Mouse (Mus musculus): ENCODE data around the gene Sh2d2a. TPM values are rescaled to one million over a fixed set of nuclear protein-coding genes. Genes with fewer than 3 reads are reported as not detected.
A peak's percentile ranks its signal among the peaks of the same experiment; 100 is the strongest.
"Not testable (repeated sequence)": the region's sequence is repeated elsewhere in the genome, so short reads cannot be mapped to it uniquely, and the experiment has no call there.

The Sh2d2a gene
- polyA plus RNA-seq (2015; fragmentation: Nextera tagmentation; extraction: Ambion mirVana): not detected in 2 replicates

GRCm38 (mm10) chr3:87846650-87847110, at the start of gene Sh2d2a:
Gene Sh2d2a (plus strand): TSS chr3:87846755.
- ATAC-seq: no peak

GRCm38 (mm10) chr3:87801681-87802080, 44.9 kb upstream of the Sh2d2a start:
- Histone ChIP-seq H3K9ac (replicated peaks) (no peak overlapping the region), H3K9me3 (no peaks in the 10 kb centered on the region), H3K4me1 (replicated peaks) (peaks cover 22% of the 10 kb centered on the region), H3K27ac (no peak overlapping the region), H3K36me3 (no peaks in the 10 kb centered on the region), H3K4me2 (replicated peaks) (no peak overlapping the region), H3K27me3 (peaks cover 96% of the 10 kb centered on the region), H3K4me3 (replicated peaks) (no peak overlapping the region)
- WGBS: 57% methylated on average over 5 of the region's 5 CpGs
- no peak for ATAC-seq

More at GRCm38 (mm10) chr3:87846650-87847110, at the start of gene Sh2d2a:
- H3K27me3 ChIP-seq: no peaks in the 10 kb centered on the region
- H3K9me3 ChIP-seq: no peaks in the 10 kb centered on the region
- no peaks in the 10 kb centered on the region for H3K36me3 ChIP-seq
- no peak within 1 kb of the TSS for H3K27ac ChIP-seq
- no peak within 1 kb of the TSS for H3K9ac ChIP-seq (replicated peaks)
- no peak within 1 kb of the TSS for H3K4me3 ChIP-seq (replicated peaks)
- H3K4me1 ChIP-seq (replicated peaks): no peaks in the 10 kb centered on the region
- WGBS: 77% methylated on average over 7 of the region's 7 CpGs
- H3K4me2 ChIP-seq (replicated peaks): no peak within 1 kb of the TSS

GRCm38 (mm10) chr3:87804038-87804677, 42.4 kb upstream of the Sh2d2a start:
- Histone ChIP-seq H3K9ac (replicated peaks) (0 out of 2 replicates have a peak overlapping the region, but pooled peaks have one; percentile 3), H3K4me2 (replicated peaks) (peak overlapping the region; percentile 50), H3K36me3 (no peaks in the 10 kb centered on the region), H3K4me1 (replicated peaks) (peaks cover 9% of the 10 kb centered on the region), H3K27ac (no peak overlapping the region), H3K4me3 (replicated peaks) (peak overlapping the region; percentile 26), H3K27me3 (peaks cover 97% of the 10 kb centered on the region), H3K9me3 (no peaks in the 10 kb centered on the region)
- WGBS: 2% methylated on average over 26 of the region's 26 CpGs
- no peak for ATAC-seq

GRCm38 (mm10) chr3:87809322-87809962, 37.1 kb upstream of the Sh2d2a start:
- H3K27me3 ChIP-seq: peaks cover 79% of the 10 kb centered on the region

GRCm38 (mm10) chr3:87811297-87811696, 35.3 kb upstream of the Sh2d2a start:
- Histone ChIP-seq H3K36me3 (no peaks in the 10 kb centered on the region), H3K4me2 (replicated peaks) (no peak overlapping the region), H3K27ac (no peak overlapping the region), H3K9ac (replicated peaks) (no peak overlapping the region), H3K9me3 (no peaks in the 10 kb centered on the region), H3K4me3 (replicated peaks) (no peak overlapping the region), H3K4me1 (replicated peaks) (peaks cover 9% of the 10 kb centered on the region), H3K27me3 (peaks cover 72% of the 10 kb centered on the region)
- ATAC-seq: no peak
- WGBS: 86% methylated on average over 8 of the region's 8 CpGs

More at GRCm38 (mm10) chr3:87809322-87809962, 37.1 kb upstream of the Sh2d2a start:
- Histone ChIP-seq H3K4me1 (replicated peaks) (peaks cover 9% of the 10 kb centered on the region), H3K36me3 (no peaks in the 10 kb centered on the region), H3K9ac (replicated peaks) (no peak overlapping the region; the same call in 1 of the 2 replicates), H3K27ac (no peak overlapping the region), H3K4me2 (replicated peaks) (peak overlapping the region; percentile 41), H3K4me3 (replicated peaks) (peak overlapping the region; percentile 14), H3K9me3 (no peaks in the 10 kb centered on the region)
- peak; percentile 63 for ATAC-seq
- WGBS: 3% methylated on average over 27 of the region's 28 CpGs

GRCm38 (mm10) chr3:87812413-87812812, 34.1 kb upstream of the Sh2d2a start:
- Histone ChIP-seq H3K36me3 (no peaks in the 10 kb centered on the region), H3K4me2 (replicated peaks) (no peak overlapping the region), H3K4me3 (replicated peaks) (no peak overlapping the region), H3K27ac (no peak overlapping the region), H3K27me3 (peaks cover 67% of the 10 kb centered on the region), H3K9me3 (no peaks in the 10 kb centered on the region), H3K9ac (replicated peaks) (no peak overlapping the region), H3K4me1 (replicated peaks) (peaks cover 9% of the 10 kb centered on the region)
- no peak for ATAC-seq
- 79% methylated on average over 4 of the region's 4 CpGs for WGBS

- no peak overlapping the region for H3K9ac ChIP-seq (replicated peaks)
- peaks cover 66% of the 10 kb centered on the region for H3K27me3 ChIP-seq
- H3K36me3 ChIP-seq: no peaks in the 10 kb centered on the region
- H3K27ac ChIP-seq: no peak overlapping the region
- H3K9me3 ChIP-seq: no peaks in the 10 kb centered on the region
- H3K4me3 ChIP-seq (replicated peaks): no peak overlapping the region
- WGBS: 70% methylated on average over 10 of the region's 10 CpGs
- H3K4me1 ChIP-seq (replicated peaks): peaks cover 9% of the 10 kb centered on the region
- no peak for ATAC-seq
- H3K4me2 ChIP-seq (replicated peaks): no peak overlapping the region
These were observed 33.7 kb upstream of the Sh2d2a start for GRCm38 (mm10) chr3:87812873-87813272.

- H3K9me3 ChIP-seq: no peaks in the 10 kb centered on the region
These were observed 30.4 kb upstream of the Sh2d2a start for GRCm38 (mm10) chr3:87816166-87816565.

GRCm38 (mm10) chr3:87816646-87817093, 29.9 kb upstream of the Sh2d2a start:
- Histone ChIP-seq H3K4me3 (replicated peaks) (no peak overlapping the region), H3K9ac (replicated peaks) (no peak overlapping the region), H3K9me3 (no peaks in the 10 kb centered on the region), H3K27me3 (peaks cover 35% of the 10 kb centered on the region), H3K4me2 (replicated peaks) (peak overlapping the region; percentile 14; the same call in 1 of the 2 replicates), H3K4me1 (replicated peaks) (peaks cover 7% of the 10 kb centered on the region; the same call in 1 of the 2 replicates), H3K27ac (no peak overlapping the region), H3K36me3 (no peaks in the 10 kb centered on the region)
- 8% methylated on average over 12 of the region's 12 CpGs for WGBS
- ATAC-seq: peak; percentile 47; the same call in 1 of the 2 replicates

More at GRCm38 (mm10) chr3:87816166-87816565, 30.4 kb upstream of the Sh2d2a start:
- H3K9ac ChIP-seq (replicated peaks): no peak overlapping the region
- no peak overlapping the region for H3K27ac ChIP-seq
- peak; percentile 38; the same call in 1 of the 2 replicates for ATAC-seq
- H3K4me1 ChIP-seq (replicated peaks): peaks cover 7% of the 10 kb centered on the region; the same call in 1 of the 2 replicates
- H3K36me3 ChIP-seq: no peaks in the 10 kb centered on the region
- H3K4me3 ChIP-seq (replicated peaks): no peak overlapping the region
- WGBS: 61% methylated on average over 6 of the region's 6 CpGs
- peaks cover 40% of the 10 kb centered on the region for H3K27me3 ChIP-seq
- no peak overlapping the region for H3K4me2 ChIP-seq (replicated peaks)

GRCm38 (mm10) chr3:87818226-87818625, 28.3 kb upstream of the Sh2d2a start:
- peaks cover 27% of the 10 kb centered on the region for H3K27me3 ChIP-seq
- peaks cover 7% of the 10 kb centered on the region; the same call in 1 of the 2 replicates for H3K4me1 ChIP-seq (replicated peaks)
- 56% methylated on average over 12 of the region's 12 CpGs for WGBS
- no peak overlapping the region for H3K9ac ChIP-seq (replicated peaks)
- ATAC-seq: peak; percentile 46; the same call in 1 of the 2 replicates
- H3K27ac ChIP-seq: no peak overlapping the region
- no peak overlapping the region for H3K4me2 ChIP-seq (replicated peaks)
- no peaks in the 10 kb centered on the region for H3K36me3 ChIP-seq
- no peak overlapping the region for H3K4me3 ChIP-seq (replicated peaks)
- H3K9me3 ChIP-seq: no peaks in the 10 kb centered on the region

- H3K4me3 ChIP-seq (replicated peaks); H3K36me3 ChIP-seq; H3K9ac ChIP-seq (replicated peaks); H3K9me3 ChIP-seq; H3K4me1 ChIP-seq (replicated peaks); H3K27me3 ChIP-seq; ATAC-seq; H3K27ac ChIP-seq; H3K4me2 ChIP-seq (replicated peaks): not testable (repeated sequence)
- 92% methylated on average over 1 of the region's 1 CpGs for WGBS
These were observed 22.3 kb upstream of the Sh2d2a start, which contains the start of gene Pear1 for GRCm38 (mm10) chr3:87824206-87824605. Gene Pear1 (minus strand): TSS chr3:87824306.

- Histone ChIP-seq H3K9me3 (no peaks in the 10 kb centered on the region), H3K27ac (no peak overlapping the region), H3K36me3 (no peaks in the 10 kb centered on the region), H3K4me2 (replicated peaks) (no peak overlapping the region), H3K4me1 (replicated peaks) (no peaks in the 10 kb centered on the region), H3K4me3 (replicated peaks) (no peak overlapping the region), H3K9ac (replicated peaks) (no peak overlapping the region), H3K27me3 (no peaks in the 10 kb centered on the region)
- 62% methylated on average over 4 of the region's 4 CpGs for WGBS
- no peak for ATAC-seq
These were observed 18.1 kb upstream of the Sh2d2a start for GRCm38 (mm10) chr3:87828435-87828834.
